Mouse (Mus musculus) erythroblast, embryonic 14.5 days (primary cell): ENCODE data around the gene Klf3. TPM values are rescaled to one million over a fixed set of nuclear protein-coding genes. Genes with fewer than 3 reads are reported as not detected.

ENCODE experiments used
- H3K27me3 ChIP-seq: 2 replicates; pipeline ENCODE4 v1.6.1; 2012; ENCODE audit warnings: inconsistent platforms; ENCODE audit not compliant: control insufficient read depth
- H3K36me3 ChIP-seq: 2 replicates; pipeline ENCODE4 v1.6.1; 2012; ENCODE audit warnings: mild to moderate bottlenecking, inconsistent platforms; ENCODE audit not compliant: control insufficient read depth
- H3K4me1 ChIP-seq: 2 replicates; pipeline ENCODE4 v1.6.1; 2012; ENCODE audit warnings: inconsistent platforms; ENCODE audit not compliant: control insufficient read depth
- H3K4me3 ChIP-seq: replicated peaks from 2 replicates; pipeline ENCODE3; 2012; ENCODE audit warnings: moderate library complexity, mild to moderate bottlenecking, inconsistent platforms
- H3K9me3 ChIP-seq: 2 replicates; pipeline ENCODE4 v1.6.1; 2012; ENCODE audit warnings: low read length, inconsistent platforms, mixed read lengths; ENCODE audit not compliant: control insufficient read depth
- GATA1 ChIP-seq: IDR thresholded peaks from 2 replicates; pipeline ENCODE4 v1.6.1; 2012; ENCODE audit warnings: low read length, inconsistent platforms, mixed read lengths
- TAL1 ChIP-seq: IDR thresholded peaks from 3 replicates; pipeline ENCODE4 v1.6.1; 2012; ENCODE audit warnings: low read length, inconsistent platforms, mixed read lengths
- polyA plus RNA-seq: library from polyadenylated mRNA; stranded (reverse); fragments of >175 nt; gene quantifications from 2 replicates; pipeline ENCODE4 v1.2.3, GENCODE M21; 2012

The Klf3 gene
- polyA plus RNA-seq: 79.3 and 88.0 TPM in 2 replicates

DNA sequence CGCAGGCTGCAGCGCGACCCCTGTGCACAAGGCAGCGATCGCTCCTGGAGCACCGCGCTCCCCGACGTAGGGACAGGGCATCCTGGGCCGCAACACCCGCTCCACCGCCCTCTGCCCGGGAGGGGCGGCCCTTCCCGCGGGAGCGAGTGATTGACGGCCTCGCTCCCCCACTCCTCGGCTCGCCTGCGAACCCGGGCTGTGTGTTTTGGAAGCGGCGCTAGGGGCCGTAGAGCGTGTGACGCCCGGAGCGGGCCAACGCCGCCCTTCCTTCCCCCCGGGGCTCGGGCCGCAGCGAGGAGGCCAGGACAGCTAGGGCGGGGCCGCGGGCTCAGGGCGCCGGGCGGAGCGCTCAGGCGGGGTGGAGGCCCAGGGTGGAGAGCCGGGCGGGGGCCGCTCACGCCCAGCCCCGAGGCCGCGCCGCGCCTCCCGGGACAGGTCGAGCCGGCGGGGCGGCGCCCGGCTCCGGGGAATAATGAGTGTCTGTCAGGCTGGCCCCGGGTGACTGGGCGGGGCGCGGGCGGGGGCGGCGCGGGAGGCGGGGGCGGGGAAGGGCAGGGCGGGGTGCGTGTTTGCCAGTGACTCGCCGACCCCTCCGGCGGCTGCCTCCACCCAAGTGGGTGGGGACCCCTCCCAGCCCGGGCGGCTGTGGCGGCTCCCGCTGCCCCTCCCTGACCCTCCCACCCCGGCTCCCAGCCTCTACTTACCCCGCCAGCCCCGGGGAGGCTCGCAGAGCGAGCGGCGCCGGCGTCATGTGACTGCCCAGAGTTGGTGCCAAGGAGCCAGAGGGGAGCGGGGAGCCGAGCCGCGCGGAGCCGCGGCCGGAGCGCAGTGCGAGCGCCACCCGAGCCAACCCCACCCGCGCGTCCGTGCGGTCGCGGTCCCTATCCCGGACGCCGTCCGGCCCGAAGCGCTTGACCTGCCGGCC lies at the start of gene Klf3:
Klf3 (plus strand) TSS at position 594 of the 925 bp plus-strand sequence.
- Histone ChIP-seq H3K4me1 (peaks cover 65% of the 10 kb centered on the region), H3K4me3 (peak within 1 kb of the TSS; percentile 99), H3K36me3 (peaks cover 38% of the 10 kb centered on the region), H3K9me3 (peaks cover 17% of the 10 kb centered on the region), H3K27me3 (peaks cover 43% of the 10 kb centered on the region)
- no peak for TF ChIP-seq GATA1
- TF ChIP-seq TAL1: no peak

DNA sequence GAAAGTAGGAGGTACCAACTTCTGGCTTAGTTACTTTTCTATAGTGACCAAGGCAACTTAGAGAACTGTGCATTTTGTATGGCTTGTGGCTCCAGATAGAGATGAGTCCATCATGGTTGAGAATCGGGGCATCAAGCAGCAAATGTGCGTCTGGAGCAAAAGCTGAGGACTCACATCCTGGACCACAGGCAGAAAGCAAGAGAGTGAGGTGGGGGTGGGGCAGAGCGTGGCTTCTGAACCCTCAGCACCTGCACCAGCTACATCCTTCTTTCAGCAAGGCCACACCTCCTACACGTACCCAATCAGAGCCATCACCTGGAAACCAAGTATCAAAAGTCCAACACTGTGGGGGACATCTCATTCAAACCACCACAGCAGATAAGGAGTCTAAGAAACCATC lies 40.9 kb upstream of the Klf3 start:
- TF ChIP-seq GATA1: no peak
- no peak for TF ChIP-seq TAL1
- H3K4me3 ChIP-seq: no peak overlapping the region
- 0 out of 2 replicates have a peak, but pooled peaks cover 1% of the 10 kb centered on the region for H3K4me1 ChIP-seq
- H3K9me3 ChIP-seq: no peaks in the 10 kb centered on the region
- no peaks in the 10 kb centered on the region for H3K27me3 ChIP-seq
- no peaks in the 10 kb centered on the region for H3K36me3 ChIP-seq

DNA sequence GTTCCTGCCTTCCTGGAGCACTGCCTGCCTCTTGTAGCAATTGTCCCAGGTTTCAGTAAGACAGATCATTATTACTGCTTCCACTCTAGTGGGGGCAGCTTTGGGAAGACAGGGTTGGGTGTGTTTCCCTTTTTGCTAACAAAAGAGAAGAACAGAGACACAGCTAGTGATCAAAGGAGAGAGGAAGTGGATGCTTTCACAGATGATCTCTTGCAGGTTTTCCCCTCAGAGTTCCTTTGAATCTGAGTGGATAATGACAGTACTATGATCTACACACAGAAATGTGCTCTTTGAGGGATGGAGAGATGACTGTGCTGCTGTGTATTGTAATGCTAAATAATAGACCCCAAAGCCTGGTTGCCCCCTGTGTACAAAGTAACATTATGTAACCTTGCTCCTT lies 38.7 kb upstream of the Klf3 start:
- Histone ChIP-seq H3K36me3 (no peaks in the 10 kb centered on the region), H3K27me3 (no peaks in the 10 kb centered on the region), H3K9me3 (no peaks in the 10 kb centered on the region), H3K4me1 (0 out of 2 replicates have a peak, but pooled peaks cover 1% of the 10 kb centered on the region), H3K4me3 (no peak overlapping the region)
- no peak for TF ChIP-seq TAL1

DNA sequence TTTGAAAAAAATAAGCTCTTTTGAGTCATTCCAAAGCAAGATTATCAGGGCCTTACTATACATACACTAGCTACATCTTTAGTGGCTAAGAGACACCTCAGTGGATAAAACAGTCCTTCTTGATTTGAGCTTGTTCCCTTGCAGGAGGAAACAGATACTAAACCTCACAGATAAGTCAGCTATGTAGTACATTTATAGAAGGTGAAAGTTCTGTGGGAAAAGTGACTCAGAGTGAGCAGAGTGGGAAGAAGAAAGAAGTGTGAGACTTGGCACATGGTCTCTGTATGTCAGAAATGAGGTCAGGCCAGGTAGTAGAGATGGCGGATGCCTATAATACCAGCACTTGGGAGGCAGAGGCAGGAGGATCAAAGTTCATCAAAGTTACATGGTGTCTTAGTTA lies 37.4 kb upstream of the Klf3 start:
- Histone ChIP-seq H3K4me3 (no peak overlapping the region), H3K36me3 (no peaks in the 10 kb centered on the region), H3K4me1 (0 out of 2 replicates have a peak, but pooled peaks cover 1% of the 10 kb centered on the region), H3K9me3 (no peaks in the 10 kb centered on the region), H3K27me3 (no peaks in the 10 kb centered on the region)
- TF ChIP-seq TAL1 (no peak), GATA1 (no peak)

DNA sequence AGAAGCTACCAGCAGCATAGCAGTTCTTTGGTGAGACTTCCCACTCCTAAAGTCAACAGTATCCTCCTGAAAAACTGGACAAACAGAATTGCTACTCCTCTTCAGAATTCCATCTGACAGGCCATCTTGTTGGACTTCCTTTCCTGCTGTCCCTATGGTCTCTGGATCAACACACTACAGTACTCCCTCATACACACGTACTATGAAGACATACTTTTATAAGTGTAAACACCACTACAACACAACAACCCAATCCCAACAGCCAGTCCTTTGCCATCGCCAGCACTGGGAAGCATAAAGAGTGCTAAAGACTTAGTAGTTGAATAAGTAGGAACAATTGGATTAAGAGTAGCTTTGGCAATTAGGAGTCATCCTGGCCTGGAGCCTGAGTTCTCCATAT lies 36.6 kb upstream of the Klf3 start:
- Histone ChIP-seq H3K4me1 (0 out of 2 replicates have a peak, but pooled peaks cover 1% of the 10 kb centered on the region), H3K36me3 (no peaks in the 10 kb centered on the region), H3K9me3 (no peaks in the 10 kb centered on the region), H3K4me3 (no peak overlapping the region), H3K27me3 (no peaks in the 10 kb centered on the region)
- TF ChIP-seq GATA1: no peak
- TF ChIP-seq TAL1: no peak

DNA sequence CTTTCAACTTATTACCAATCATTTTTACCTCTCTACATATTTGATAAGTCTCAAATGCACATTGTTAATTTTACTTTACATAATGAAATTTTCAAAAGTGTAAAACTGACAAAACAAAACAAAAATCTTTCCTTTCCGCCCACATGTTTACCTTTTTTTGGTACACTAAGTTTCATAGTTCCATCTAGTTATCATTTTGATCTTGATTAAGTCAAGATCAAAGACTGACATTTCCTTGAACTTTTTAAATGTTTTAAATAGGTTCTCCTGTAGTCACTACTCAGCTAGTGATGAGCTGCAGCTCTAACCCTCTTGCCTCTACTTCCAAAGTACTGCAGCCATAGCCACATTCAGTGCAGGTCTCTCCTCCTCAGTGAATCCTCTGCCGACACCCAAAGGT lies 31.6 kb upstream of the Klf3 start:
- H3K36me3 ChIP-seq: no peaks in the 10 kb centered on the region
- H3K4me3 ChIP-seq: no peak overlapping the region
- no peaks in the 10 kb centered on the region for H3K27me3 ChIP-seq
- H3K9me3 ChIP-seq: no peaks in the 10 kb centered on the region
- H3K4me1 ChIP-seq: peaks cover 2% of the 10 kb centered on the region; the same call in 1 of the 2 replicates
- no peak for TF ChIP-seq GATA1
- TF ChIP-seq TAL1: no peak

DNA sequence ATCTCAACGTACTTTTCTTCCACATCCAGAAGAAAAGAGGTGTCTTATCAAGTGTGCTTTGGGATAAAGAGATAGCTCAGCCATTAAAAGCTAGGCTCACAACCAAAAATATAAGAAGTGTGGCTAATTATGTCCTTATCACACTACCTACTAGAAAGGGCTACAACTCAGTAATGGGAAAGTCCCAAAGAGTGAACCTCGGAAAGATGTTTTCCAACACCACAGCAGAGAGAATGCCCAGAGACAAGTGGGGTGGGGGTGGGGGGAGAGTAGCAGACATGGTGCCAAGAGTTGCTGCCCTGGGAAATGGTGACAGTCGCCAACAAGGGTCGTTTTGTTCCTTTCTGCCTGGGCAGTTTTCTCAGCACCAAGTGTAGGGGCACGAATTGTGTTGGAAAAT lies 25.0 kb upstream of the Klf3 start:
- H3K36me3 ChIP-seq: no peaks in the 10 kb centered on the region
- TF ChIP-seq TAL1: no peak
- TF ChIP-seq GATA1: no peak
- no peaks in the 10 kb centered on the region for H3K9me3 ChIP-seq
- H3K4me3 ChIP-seq: no peak overlapping the region
- H3K4me1 ChIP-seq: peaks cover 20% of the 10 kb centered on the region
- no peaks in the 10 kb centered on the region for H3K27me3 ChIP-seq

DNA sequence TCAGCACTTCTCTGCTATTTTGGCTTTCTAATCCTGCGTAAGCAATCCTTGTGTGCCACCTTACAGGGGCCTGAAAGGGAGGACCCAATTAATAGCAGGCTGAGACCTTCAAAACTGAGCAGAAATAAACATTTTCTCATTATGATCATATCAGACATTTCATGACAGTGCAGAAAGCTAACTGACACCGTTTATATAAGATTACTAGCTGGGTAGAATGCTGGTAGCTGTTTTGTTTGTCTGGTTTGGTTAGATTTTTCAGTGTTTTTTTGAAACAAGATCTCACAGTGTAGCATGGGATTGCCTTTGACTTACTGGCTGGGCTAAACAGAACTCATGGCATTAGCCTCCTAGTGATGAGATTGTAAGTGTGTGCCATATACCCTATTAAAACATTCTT lies 23.9 kb upstream of the Klf3 start:
- TF ChIP-seq TAL1 (no peak), GATA1 (no peak)
- Histone ChIP-seq H3K4me1 (peaks cover 20% of the 10 kb centered on the region), H3K9me3 (no peaks in the 10 kb centered on the region), H3K36me3 (no peaks in the 10 kb centered on the region), H3K4me3 (no peak overlapping the region), H3K27me3 (no peaks in the 10 kb centered on the region)

DNA sequence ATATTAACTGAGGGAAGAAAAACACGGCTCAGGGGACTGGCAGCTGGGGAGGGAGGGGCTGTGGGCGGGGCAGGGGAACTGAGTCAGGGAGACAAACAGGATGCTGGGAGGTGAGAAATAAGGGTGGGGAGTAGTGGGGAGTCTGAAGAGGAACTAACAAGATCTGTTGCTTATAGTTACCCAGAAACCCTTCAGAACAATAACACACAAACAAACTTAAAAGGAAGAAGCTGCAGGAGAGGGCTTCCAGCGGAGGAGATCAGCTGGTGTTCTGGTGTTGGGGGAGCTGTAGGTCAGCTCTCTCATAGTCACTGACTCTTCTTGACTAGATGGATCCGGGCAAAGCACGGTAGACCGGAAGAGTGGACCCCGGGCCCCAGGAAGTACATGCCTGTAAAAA lies 22.4 kb upstream of the Klf3 start:
- H3K4me3 ChIP-seq: no peak overlapping the region
- no peak for TF ChIP-seq TAL1
- peaks cover 20% of the 10 kb centered on the region for H3K4me1 ChIP-seq
- no peaks in the 10 kb centered on the region for H3K27me3 ChIP-seq
- H3K9me3 ChIP-seq: no peaks in the 10 kb centered on the region
- no peaks in the 10 kb centered on the region for H3K36me3 ChIP-seq

DNA sequence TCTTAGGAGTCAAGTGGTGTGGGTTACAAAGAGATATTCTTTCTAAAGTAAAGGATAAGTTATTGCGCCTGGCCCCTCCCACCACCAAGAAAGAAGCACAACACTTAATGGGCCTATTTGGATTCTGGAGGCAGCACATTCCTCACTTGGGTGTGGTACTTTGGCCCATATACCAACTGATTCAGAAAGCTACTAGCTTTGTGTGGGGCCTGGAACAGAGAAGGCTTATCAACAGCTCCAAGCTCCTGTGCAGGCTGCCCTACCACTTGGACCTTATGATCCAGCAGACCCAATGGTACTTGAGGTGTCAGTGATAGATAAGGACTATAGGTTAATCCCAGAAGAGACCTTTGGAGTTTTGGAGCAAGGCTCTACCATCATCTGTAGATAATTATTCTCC lies 15.0 kb upstream of the Klf3 start:
- Histone ChIP-seq H3K9me3 (no peaks in the 10 kb centered on the region), H3K4me1 (peaks cover 20% of the 10 kb centered on the region), H3K4me3 (no peak overlapping the region), H3K27me3 (no peaks in the 10 kb centered on the region), H3K36me3 (no peaks in the 10 kb centered on the region)
- no peak for TF ChIP-seq GATA1
- TF ChIP-seq TAL1: no peak
